Mouse (Mus musculus) skeletal muscle tissue, postnatal 0 days (tissue): Measurements from ENCODE around the gene Shoc2. TPM values are rescaled to one million over a fixed set of nuclear protein-coding genes. Genes with fewer than 3 reads are reported as not detected.

ENCODE experiments used
- polyA plus RNA-seq: library from polyadenylated mRNA; unstranded; fragments of >200 nt; fragmentation: Nextera tagmentation; extraction: Ambion mirVana; gene quantifications from 2 replicates; pipeline ENCODE4 v1.2.1, GENCODE M21; 2015

The Shoc2 gene
- polyA plus RNA-seq = 21.9 and 23.0 TPM in 2 replicates

GRCm38 (mm10) chr19:53943802-53944785 lies at the start of gene Shoc2, which contains the start of gene Bbip1:
TSS of gene Shoc2 (plus strand) at chr19:53944306.
TSS of gene Bbip1 (minus strand) at chr19:53944627.

GRCm38 (mm10) chr19:54043851-54044250 lies 99.7 kb downstream of the Shoc2 start, which contains the start of gene Adra2a:
TSS of gene Adra2a (plus strand) at chr19:54044151.

Other genes starting within 250 kb of the Shoc2 start
- gene Pdcd4, start 52.1 kb upstream of the Shoc2 start, polyA plus RNA-seq = 49.7 and 50.6 TPM in 2 replicates
- 98.6 and 99.1 TPM in 2 replicates for gene Bbip1, start 321 bp downstream of the Shoc2 start, polyA plus RNA-seq
- 0.08 and 0.13 TPM in 2 replicates for gene Adra2a, start 99.8 kb downstream of the Shoc2 start, polyA plus RNA-seq